Mouse (Mus musculus): ENCODE data around the gene Slf1. TPM values are rescaled to one million over a fixed set of nuclear protein-coding genes. Genes with fewer than 3 reads are reported as not detected.

Gene Slf1
- total RNA-seq, 2 experiments from 2014 or later = 11.3 to 38.7 TPM

- no peak for ATAC-seq (replicated peaks; ENCODE audit: low FRiP score, poor library complexity, severe bottlenecking)
Observed at GRCm38 (mm10) chr13:77002628-77003027, 132.6 kb downstream of the Slf1 start.

Other genes starting within 250 kb of the Slf1 start
- gene 2210408I21Rik, start 67 bp upstream of the Slf1 start, total RNA-seq (2015; ENCODE audit: low replicate concordance) = 1.8 and 8.0 TPM in 2 replicates
- 0.13 and 7.5 TPM in 2 replicates for gene 2210408I21Rik, start 67 bp upstream of the Slf1 start, total RNA-seq (2017; ENCODE audit: low replicate concordance)

Data from erythroid progenitor cell, adult 5-6 weeks (primary cell).